Mouse (Mus musculus) heart, postnatal 4 days (tissue): ENCODE results near the gene Mrc2. TPM values are rescaled to one million over a fixed set of nuclear protein-coding genes. Genes with fewer than 3 reads are reported as not detected.
A peak's percentile ranks its signal among the peaks of the same experiment; 100 is the strongest.

Experiments used
- DNase-seq: peaks from one replicate; pipeline ENCODE4 v3.0.0; 2021
- total RNA-seq, 2 experiments: library from RNA; stranded (reverse); gene quantifications; 2 replicates each; pipeline ENCODE4 v1.2.3; 2021

Mrc2 gene
- total RNA-seq, 2 experiments from 2014 or later = 31.5 to 32.8 TPM

DNA sequence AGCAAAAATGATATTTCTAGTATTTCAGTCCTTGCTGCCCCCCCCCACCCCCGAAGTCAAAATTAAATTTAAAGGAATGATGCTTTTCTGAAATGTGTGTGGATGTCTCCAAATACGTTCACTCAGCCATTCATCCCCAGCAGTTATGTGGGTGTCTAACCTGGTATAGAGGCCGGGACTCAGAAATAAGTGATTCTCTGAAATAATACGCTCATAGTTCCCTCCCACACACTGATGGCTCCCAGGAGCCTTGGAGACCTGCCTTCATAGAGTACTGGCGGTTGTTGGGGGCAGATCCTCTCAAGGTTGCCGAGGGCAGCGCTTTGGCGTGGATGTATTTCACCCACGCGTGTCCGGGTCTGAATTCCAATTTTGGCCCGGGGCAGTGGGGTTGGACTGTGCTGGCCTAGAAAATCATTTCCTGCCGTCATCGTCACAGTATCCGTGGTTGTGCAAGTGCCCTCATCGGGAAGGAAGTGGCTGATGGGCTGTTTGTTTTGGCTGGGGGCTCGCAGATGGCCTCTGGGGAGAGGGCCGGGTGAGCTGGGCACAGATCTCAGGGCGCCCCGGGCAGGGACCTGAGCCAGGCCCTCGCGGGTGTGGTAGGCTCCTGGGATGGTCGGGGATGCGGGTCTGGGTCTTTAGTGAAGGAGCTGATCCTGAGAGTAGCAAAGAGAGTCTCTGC lies 19.0 kb downstream of the Mrc2 start:
- peak; percentile 59 for DNase-seq

DNA sequence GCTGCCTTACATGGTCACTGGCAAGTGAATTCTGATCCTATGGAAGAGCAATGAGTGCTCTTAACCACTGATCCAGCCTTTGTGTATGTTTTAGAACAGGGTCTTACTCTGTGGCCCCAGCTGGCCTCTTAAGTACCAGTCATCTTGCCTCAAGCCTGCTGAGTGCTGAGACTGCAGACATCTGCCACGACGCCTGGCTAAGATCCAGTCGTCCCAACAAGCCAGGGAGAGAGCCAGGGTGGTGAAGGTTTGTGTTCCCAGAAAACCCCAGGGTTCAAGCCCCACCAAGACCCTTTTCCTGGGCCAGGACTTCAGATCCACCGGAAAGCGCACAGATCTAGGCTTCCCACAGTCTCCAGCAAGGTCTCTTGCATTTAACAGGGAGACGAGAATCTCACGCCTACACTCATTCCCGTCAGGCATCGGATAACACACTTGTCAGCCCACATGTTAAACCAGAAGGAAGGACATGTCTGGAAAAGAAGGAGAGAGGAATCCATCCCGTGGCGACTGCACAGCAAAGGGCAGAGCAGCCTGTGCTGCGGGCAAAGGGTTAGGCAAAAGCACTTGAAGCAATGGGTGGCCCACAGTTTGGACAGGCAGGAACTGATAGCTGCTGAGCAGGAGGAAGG lies 20.0 kb downstream of the Mrc2 start:
- no peak for DNase-seq

DNA sequence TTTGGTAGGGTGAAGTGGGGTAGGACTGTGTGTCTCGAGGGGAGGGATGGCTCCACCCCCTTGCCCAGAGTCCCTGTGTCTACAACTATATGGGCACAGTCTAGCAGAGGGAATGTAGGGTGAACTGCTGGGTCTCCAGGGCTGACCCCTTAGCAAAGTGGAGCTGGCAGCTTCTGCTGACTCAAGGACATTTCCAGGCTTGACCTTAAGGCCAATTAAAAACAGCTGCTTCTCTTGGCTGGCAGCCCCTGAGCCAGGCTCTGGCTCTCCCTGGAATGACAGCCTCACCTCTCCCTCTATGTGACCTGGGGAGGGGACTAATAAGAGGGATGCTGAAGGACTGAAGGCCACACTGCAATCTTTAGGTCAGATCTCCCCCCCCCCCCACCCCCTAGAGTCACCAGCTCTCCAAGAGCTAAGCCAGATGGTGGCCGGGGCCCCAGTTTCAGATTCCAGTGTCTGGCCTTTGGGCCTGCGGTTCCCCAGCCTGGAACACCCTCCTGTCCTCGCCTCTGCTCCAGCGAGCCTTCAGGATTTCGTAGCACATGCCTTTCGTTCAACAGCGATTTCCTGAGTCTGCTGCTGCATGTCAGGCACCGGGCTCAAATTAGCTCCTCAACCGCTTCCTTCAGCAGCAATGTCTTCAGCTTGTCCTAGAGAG lies 20.7 kb downstream of the Mrc2 start:
- peak; percentile 51 for DNase-seq

DNA sequence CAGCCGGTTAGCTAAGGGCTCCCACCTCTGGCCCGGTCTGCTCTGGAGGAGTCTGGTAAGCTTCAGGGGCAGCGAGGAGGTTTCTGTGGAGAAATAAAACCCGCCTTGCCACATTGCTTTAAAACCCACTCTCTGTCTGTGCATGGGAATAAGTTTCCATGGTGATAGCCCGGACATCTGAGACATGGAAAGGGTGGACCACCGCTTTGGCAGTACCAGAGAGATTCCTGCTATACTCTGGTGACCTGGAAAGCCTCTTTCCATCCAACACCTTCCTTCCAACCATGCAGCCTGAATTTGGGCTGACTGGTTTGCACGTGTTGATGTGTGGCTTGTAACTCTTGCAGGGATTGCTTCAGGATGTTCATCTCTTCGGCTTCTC lies 21.2 kb downstream of the Mrc2 start:
- DNase-seq = no peak

DNA sequence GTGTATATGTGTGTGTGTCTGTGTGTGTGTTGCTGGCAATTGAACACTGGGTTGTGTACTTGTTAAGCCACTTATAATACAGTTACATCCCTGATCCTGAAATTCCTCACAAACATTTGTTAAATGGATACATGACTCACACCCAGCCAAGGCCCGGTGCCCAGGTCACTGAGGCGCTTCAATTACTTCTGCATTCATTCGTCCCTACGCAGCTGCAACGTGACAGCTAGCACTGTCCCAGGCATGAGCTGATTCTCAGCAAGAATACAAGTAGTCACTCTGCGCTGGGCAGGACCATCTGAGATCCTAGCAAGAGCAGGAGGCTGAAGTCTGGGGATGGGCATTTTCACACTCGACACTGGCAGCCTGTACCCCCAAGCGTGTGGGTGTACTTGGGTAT lies 22.9 kb downstream of the Mrc2 start:
- no peak for DNase-seq

DNA sequence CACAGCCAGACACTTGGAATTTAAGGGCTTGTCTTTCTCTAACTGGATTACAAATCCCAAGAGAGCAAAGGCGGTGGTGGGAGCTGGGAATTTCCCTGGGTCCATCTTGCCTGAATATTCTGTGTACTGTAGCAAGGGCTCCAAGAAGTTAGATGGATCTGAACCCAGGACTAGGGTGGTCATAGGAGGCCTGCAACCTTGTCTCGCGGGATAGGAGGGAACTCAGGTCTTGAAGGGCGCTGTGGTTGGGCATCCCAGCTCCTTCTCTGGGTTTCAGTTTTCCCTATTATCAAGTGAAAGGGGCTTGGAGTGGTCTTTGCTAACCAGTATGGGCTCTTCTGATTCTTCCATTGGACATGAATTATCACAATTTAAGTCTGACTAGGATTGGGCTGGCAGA lies 23.7 kb downstream of the Mrc2 start:
- no peak for DNase-seq

DNA sequence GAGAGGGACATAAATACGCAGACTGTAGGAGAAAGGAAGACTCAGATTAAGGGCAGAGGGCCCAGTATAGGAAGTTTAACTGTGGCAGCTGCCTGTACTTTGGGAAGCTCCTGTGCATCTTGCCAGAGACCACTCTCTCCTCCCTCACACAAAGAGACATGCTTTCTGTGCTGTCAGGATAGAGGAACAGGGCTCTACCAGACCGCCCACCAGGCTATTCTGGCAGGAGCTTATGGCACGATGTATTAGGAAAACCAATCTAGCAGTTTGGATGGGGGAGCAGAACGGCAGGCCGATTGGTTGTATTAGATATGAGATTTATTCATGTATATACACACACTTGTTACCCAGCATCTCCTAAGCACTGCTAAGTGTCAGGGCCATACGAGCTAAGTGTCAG lies 25.3 kb downstream of the Mrc2 start:
- no peak for DNase-seq

DNA sequence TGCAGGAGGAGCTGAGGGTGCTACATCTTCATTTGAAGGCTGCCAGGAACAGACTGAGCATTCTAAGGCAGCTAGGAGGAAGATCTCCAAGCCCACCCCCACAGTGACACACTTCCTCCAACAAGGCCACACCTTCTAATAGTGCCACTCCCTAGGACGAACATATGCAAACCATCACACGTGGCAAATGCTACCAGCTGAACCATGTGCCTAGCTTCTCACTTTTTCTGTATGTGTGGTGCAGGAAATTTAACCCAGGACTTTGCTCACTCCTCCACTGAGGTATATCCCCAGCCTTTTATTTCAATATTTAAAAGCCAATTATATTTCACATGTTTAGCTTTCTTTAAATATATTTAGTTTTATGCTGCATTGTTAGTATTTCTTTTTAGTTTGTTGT lies 28.6 kb downstream of the Mrc2 start:
- no peak for DNase-seq

DNA sequence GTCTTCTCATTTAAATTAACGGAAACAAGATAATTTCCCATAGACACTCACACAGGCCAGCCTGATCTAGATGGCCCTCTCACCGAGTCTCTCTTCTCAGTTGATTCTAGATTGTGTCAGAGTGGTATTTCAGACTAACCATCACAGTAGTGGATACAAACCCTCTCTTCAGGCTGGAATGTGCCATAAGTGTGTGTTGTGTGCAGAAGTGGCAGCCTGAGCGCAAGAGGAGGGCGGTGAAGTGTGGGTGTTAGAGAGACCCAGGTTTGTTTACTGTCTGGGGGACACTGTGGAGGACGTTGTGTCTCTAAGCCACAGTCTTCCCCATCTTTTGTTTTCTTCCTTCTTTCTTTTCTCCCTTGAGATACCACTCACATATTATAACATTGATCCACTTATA lies 31.1 kb downstream of the Mrc2 start:
- no peak for DNase-seq

DNA sequence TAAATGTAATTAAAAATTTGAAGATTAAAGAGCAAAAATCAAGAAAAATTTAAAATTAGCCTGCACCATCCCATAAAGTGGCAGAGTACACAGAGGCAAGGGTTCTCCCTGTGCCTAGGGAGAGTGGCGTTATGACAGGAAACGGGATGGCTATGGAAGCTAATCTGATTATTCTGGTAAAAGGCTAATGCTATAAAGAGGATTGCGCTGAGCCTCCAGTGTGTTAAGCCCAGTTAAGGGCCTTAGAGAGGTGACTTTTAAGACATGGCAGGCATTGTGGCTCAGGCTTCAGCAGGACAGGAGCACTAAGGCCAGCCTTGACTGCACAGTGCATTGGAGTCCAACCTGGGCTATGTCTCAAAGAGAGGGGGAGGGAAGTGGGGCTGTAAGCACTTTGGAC lies 34.7 kb downstream of the Mrc2 start:
- no peak for DNase-seq

DNA sequence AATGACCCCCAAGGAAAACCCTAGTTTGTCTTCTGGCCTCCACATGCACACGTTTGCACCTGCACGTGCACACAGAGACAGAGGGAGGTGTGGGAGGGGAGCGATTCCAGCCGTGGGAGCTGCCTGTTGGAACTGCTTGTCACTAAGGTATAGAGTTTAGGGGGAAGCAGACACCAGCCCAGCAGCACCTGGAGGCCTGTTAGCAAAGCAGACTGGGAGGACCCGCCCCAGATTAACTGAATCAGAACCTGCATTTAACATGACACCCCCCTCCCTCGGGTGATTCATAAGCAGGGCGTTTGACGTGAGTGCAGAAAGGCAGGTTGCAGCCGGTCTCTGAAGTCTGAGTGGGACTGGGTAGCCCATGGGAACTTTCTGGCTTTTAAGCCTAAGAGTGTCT lies 37.5 kb downstream of the Mrc2 start:
- DNase-seq = no peak

DNA sequence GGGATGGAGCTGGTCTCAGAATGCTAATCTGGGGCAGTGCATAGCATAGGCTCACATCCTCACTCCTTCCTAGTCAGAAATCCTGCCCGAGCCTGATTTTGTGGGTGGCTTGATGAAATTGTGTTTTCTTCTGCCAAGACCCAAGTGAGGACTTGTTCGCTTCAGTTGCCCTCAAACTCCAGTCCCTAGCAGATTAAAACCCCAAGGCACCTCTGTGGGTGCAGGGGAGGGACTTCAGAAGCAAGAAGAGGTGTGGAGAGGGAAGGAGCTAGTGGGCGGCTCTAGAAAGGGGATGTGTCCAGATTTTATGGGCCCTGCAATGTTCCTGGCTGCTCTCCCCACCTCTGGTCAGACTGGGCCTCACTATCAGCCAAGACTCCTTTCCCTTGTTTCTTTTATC lies 38.7 kb downstream of the Mrc2 start:
- DNase-seq = no peak

DNA sequence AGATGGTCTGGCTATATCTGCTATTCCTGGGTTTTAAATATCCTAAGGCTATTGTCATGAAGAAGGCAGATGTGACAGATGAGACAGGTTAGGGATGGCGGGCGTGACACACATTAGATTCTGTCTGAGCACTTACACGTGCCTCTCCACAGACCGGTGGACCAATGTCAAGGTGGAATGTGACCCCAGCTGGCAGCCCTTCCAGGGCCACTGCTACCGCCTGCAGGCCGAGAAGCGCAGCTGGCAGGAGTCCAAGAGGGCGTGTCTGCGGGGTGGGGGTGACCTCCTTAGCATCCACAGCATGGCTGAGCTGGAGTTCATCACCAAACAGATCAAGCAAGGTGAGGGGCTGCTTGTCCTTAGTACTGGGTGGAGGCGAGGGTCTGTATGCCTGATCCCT lies 39.3 kb downstream of the Mrc2 start:
- DNase-seq = peak; percentile 89

DNA sequence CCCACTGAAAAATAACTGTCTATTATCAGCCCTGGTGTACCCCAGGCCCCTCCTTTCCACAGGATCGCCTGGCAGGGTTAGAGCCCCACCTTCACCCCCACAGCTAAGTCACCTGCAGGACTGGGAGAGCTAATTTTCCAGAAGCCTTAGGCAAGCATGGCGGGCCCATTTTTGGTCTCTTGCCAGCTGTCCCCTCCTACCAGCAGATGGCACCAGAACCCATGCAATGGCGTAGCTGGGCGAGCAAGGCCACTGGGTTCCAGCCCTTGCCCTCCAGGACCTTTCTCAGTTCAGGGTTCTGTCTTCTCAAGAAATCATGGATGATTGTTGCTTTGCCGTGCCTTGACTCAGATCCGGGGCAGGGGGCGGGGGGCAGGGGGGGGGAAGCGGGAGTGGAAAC lies 40.0 kb downstream of the Mrc2 start:
- DNase-seq = peak; percentile 81

DNA sequence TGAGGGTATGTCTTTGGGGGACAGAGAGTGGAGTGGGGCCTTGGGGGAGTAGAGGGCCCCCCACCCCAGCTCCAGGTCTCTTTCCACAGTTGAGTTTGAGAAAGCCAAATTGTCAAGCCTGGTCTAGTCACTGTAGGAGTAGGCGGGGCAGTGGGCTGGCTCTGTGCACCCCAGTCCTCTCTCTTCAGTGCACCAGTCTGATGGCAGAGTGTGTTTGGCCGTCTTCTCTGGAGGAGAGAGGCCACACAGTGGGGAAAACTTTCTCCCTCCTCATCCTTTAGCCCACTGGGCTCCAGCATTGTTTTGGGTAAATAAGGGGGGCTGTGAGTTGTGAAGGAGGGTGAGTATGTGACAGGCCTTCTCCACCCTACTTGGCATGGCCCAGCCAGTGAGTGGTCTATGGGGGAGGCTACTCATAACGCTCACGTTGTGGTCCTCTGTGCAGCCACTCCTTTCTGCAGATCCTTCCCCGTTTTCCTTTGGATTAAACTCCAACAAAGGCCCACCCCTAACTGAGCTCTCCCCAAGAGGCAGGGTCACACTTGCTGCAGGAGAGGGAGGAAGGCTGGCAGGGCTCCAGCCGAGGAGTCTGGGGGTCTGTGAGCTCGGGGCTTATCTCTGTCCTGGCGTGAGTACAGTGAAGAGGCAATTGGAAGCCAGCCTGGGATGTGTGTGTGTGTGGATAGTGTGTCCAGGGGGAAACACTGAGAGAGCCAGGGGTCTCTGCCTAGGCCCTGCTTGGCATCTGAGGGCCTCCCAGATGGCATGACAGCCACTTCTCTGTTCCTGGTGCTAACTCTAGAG lies 41.6 kb downstream of the Mrc2 start:
- DNase-seq = peak; percentile 55

DNA sequence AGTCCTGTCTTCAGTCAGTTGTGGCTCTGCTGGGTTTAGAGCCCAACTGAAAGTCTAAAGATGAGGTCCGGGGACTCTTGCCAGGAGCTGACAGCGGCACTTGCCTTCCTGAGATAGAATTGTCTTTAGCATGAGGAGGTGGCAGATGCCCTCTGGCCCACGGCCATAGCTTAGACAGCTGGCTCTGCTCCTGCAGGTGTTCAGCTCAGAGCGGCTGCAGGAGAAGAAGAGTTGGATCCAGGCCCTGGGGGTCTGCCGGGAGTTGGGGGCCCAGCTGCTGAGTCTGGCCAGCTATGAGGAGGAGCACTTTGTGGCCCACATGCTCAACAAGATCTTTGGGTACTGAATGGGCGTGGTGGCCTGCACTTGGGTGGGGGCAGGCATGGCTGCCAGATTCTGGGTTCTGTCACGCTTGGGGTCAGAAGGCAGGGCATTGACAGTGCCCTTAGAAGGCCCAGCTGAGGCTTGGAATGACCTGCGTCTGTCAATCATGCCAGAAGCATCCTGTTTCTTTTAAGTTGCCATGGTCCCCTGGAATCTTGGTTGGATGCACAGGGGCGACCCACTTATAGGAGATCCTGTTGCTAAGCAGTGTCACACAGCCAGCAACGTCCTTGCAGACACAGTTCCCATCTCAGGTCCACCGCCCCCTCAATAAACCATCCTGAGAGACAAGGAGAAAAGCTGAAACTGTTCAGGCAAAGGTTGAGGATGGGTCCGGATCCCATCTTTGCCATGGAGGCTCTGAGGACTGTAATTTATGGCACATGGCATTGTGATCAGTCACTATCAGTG lies 46.4 kb downstream of the Mrc2 start:
- DNase-seq = no peak

DNA sequence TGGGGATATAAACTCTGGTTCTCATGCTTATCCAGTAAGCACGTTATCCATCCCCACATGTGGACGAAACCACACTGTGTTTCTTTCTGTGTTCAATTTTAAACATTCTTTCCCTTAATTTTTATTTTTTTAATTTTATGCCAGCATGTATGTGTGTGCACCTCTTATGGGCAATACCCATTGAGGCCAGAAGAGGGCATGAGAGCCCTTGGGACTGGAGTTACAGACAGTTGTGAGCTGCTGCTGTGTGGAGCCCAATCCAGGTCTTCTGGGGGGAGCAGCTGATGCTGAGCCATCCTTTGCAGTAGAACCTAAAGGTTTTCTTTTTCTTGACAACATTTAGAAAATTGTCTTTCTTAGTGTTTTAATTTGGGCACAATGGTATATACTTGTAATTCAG lies 52.8 kb downstream of the Mrc2 start:
- DNase-seq = peak; percentile 54

DNA sequence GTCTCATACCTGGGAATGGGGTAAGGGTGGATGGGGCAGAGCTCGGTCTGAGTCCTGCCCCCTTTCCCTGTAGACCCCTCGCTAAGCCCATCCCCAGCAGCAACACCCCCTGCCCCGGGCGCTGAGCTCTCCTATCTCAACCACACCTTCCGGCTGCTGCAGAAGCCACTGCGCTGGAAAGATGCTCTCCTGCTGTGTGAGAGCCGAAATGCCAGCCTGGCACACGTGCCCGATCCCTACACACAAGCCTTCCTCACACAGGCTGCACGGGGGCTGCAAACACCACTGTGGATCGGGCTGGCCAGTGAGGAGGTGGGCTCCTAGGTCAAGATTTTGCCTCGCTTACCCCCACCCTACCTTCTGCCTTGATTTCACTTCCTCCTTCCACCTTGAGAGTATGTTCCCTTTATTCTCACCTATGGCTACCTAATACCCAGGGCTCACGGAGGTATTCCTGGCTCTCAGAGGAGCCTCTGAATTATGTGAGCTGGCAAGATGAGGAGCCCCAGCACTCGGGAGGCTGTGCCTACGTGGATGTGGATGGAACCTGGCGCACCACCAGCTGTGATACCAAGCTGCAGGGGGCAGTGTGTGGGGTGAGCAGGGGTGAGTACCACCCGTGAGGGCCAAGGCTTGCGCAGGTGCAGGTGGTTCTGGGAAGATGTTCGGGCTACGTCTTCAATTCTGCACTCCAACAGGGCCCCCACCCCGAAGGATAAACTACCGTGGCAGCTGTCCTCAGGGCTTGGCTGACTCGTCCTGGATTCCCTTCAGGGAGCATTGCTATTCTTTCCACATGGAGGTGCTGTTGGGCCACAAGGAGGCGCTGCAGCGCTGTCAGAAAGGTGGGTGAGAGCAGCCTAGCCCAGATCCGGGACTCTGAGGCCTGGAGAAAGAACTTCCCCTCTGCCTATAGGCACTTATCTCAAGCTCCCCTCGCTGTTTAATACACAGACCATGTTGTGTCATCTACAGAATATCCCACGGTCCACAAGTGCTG lies 55.0 kb downstream of the Mrc2 start:
- peak; percentile 91 for DNase-seq

DNA sequence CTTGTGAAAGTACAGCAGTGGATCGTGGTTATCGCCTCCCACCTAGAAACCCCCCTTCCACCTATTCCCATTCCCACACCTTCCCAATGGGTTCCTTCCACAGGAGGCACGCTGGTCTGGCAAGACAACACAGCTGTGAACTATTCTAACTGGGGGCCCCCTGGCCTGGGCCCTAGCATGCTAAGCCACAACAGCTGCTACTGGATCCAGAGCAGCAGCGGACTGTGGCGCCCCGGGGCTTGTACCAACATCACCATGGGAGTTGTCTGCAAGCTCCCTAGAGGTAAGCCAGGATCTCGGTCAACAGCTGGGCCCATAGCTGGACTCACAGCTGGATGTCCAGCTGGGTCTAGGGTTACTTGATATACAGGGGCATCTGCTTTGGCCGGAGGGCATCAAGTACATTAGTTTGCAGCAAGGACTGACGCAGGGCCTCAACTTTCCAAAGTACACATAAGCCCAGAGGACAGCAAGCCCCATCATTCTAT lies 56.1 kb downstream of the Mrc2 start:
- DNase-seq = no peak

DNA sequence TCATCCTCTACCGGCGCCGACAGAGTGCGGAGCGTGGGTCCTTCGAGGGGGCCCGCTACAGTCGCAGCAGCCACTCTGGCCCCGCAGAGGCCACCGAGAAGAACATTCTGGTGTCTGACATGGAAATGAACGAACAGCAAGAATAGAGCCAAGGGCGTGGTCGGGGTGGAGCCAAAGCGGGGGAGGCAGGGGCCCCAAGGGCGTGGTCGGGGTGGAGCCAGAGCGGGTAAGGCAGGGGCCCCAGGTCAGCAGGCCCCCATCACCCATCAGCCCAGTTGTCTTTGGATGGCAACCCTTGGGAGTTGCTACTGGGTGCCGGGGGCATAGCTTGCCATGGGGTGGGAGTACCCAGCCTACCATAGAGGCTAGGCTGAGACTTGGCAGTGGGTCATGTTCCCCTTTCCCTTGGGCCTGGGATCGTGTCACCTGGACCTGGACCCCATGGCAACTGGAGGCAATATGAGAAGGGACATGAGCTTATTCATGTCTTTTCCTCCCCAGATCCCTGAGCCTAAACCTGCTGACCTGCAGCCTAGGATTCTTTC lies 57.4 kb downstream of the Mrc2 start:
- DNase-seq = no peak

DNA sequence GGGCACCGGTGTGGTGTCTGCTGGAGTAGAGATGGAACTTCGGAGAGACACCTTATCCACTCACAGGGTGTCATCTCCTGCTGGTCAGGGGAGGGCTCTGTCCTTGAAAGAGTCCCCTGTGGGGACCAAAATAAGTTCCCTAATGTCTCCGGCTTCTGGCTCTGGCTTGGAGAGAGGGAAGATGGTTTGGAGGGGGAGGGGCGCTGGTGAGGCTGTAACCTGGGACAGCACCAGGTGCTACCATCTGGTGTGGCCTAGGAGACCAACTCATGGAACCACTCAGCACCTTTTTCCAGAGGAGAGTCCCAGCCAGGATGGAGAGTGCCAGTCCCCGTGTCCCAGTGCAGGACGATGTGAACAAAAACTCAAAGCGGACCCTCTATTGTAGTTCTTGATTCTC lies 58.2 kb downstream of the Mrc2 start:
- no peak for DNase-seq
